Mouse (Mus musculus) CH12.LX (cell line): ENCODE results near the gene Gm20683. TPM values are rescaled to one million over a fixed set of nuclear protein-coding genes. Genes with fewer than 3 reads are reported as not detected.
A peak's percentile ranks its signal among the peaks of the same experiment; 100 is the strongest.

ENCODE experiments used
- DNase-seq: peaks from one replicate; pipeline ENCODE4 v3.0.0-alpha.2; 2013; ENCODE audit errors: extremely low read depth
- H3K27ac ChIP-seq: 2 replicates; pipeline ENCODE4 v1.5.1; 2012; ENCODE audit warnings: low read depth, mild to moderate bottlenecking, control low read depth, moderate library complexity; ENCODE audit not compliant: insufficient read depth
- H3K27me3 ChIP-seq: replicated peaks from 2 replicates; pipeline ENCODE3; 2012; ENCODE audit warnings: inconsistent platforms
- H3K36me3 ChIP-seq, 2 experiments: replicated peaks in 1 of 2; 2 replicates each; pipeline versions ENCODE3 to v1.6.1; 2012; ENCODE audit warnings: inconsistent platforms in 1 of 2, low read length in 1 of 2, mild to moderate bottlenecking in 1 of 2, mixed read lengths in 1 of 2, moderate library complexity in 1 of 2; ENCODE audit not compliant: control insufficient read depth in 1 of 2, insufficient read depth in 1 of 2
- H3K4me1 ChIP-seq, 2 experiments: 2 replicates each; pipeline ENCODE4 v1.6.1; 2012; ENCODE audit warnings: inconsistent platforms in 1 of 2, moderate library complexity in 1 of 2; ENCODE audit not compliant: insufficient read depth in 2 of 2, control insufficient read depth in 1 of 2
- H3K4me2 ChIP-seq: 2 replicates; pipeline ENCODE4 v1.6.1; 2012; ENCODE audit warnings: low read depth, mild to moderate bottlenecking, control low read depth; ENCODE audit not compliant: poor library complexity, insufficient read depth, severe bottlenecking
- H3K4me3 ChIP-seq, 3 experiments: fragments of 150-350 bp in 1 of 3; sonication (generic) in 1 of 3; replicated peaks in 1 of 3; 2 replicates each; pipeline versions ENCODE3 to v1.5.1; 2011 to 2012; ENCODE audit warnings: low read depth in 2 of 3, low read length in 2 of 3, mild to moderate bottlenecking in 2 of 3, moderate library complexity in 2 of 3, control low read depth in 1 of 3, improper control_type of control experiment in 1 of 3, inconsistent platforms in 1 of 3, mixed read lengths in 1 of 3; ENCODE audit not compliant: poor library complexity in 1 of 3
- H3K79me2 ChIP-seq: replicated peaks from 2 replicates; pipeline ENCODE4 v1.6.1; 2012; ENCODE audit warnings: mild to moderate bottlenecking, moderate library complexity; ENCODE audit not compliant: control insufficient read depth, poor library complexity, insufficient read depth, severe bottlenecking; ENCODE audit errors: extremely low read depth
- H3K9ac ChIP-seq: 2 replicates; pipeline ENCODE4 v1.6.1; 2012; ENCODE audit warnings: low read depth, mild to moderate bottlenecking, control low read depth, moderate library complexity; ENCODE audit not compliant: insufficient read depth
- H3K9me3 ChIP-seq: replicated peaks from 2 replicates; pipeline ENCODE3; 2012; ENCODE audit warnings: low read length, inconsistent platforms, mixed read lengths
- CHD1 ChIP-seq: IDR thresholded peaks from 2 replicates; pipeline ENCODE4 v1.6.1; 2012; ENCODE audit warnings: low read depth, low read length, improper control_type of control experiment, inconsistent platforms
- CHD2 ChIP-seq: IDR thresholded peaks from 2 replicates; pipeline ENCODE4 v1.6.1; 2011; ENCODE audit warnings: low read length, improper control_type of control experiment
- EP300 ChIP-seq: IDR thresholded peaks from 2 replicates; pipeline ENCODE4 v1.6.1; 2011; ENCODE audit warnings: low read length, improper control_type of control experiment
- GABPA ChIP-seq: IDR thresholded peaks from 2 replicates; pipeline ENCODE4 v1.6.1; 2012; ENCODE audit warnings: low read depth, low read length, improper control_type of control experiment, inconsistent platforms; ENCODE audit not compliant: insufficient replicate concordance
- HCFC1 ChIP-seq: IDR thresholded peaks from 2 replicates; pipeline ENCODE4 v1.6.1; 2012; ENCODE audit warnings: low read depth, mild to moderate bottlenecking, inconsistent platforms, low read length, improper control_type of control experiment
- JUND ChIP-seq: conservative IDR thresholded peaks from 2 replicates; pipeline ENCODE4 v1.6.1; 2011; ENCODE audit warnings: low read depth, low read length, improper control_type of control experiment
- MAFK ChIP-seq: IDR thresholded peaks from 2 replicates; pipeline ENCODE4 v1.6.1; 2011; ENCODE audit warnings: low read length, improper control_type of control experiment; ENCODE audit not compliant: insufficient replicate concordance
- MXI1 ChIP-seq: IDR thresholded peaks from 2 replicates; pipeline ENCODE4 v1.6.1; 2011; ENCODE audit warnings: mild to moderate bottlenecking, low read depth, low read length, improper control_type of control experiment
- NELFE ChIP-seq: IDR thresholded peaks from 2 replicates; pipeline ENCODE4 v1.6.1; 2011; ENCODE audit warnings: low read depth, low read length, improper control_type of control experiment
- NRF1 ChIP-seq: IDR thresholded peaks from 2 replicates; pipeline ENCODE4 v1.6.1; 2014; ENCODE audit warnings: low read depth, mild to moderate bottlenecking, inconsistent platforms, low read length, improper control_type of control experiment, moderate library complexity
- POLR2A ChIP-seq: IDR thresholded peaks from 2 replicates; pipeline ENCODE4 v1.6.1; 2011; ENCODE audit warnings: low read depth, mild to moderate bottlenecking, improper control_type of control experiment, low read length
- RAD21 ChIP-seq: IDR thresholded peaks from 2 replicates; pipeline ENCODE4 v1.6.1; 2011; ENCODE audit warnings: low read depth, mild to moderate bottlenecking, low read length, improper control_type of control experiment, moderate library complexity
- SIN3A ChIP-seq: IDR thresholded peaks from 2 replicates; pipeline ENCODE4 v1.6.1; 2012; ENCODE audit warnings: low read length, improper control_type of control experiment, inconsistent platforms
- TBP ChIP-seq: conservative IDR thresholded peaks from 2 replicates; pipeline ENCODE4 v1.6.1; 2011; ENCODE audit warnings: low read depth, low read length, improper control_type of control experiment
- USF1 ChIP-seq: IDR thresholded peaks from 2 replicates; pipeline ENCODE4 v1.6.1; 2014; ENCODE audit warnings: low read depth, mild to moderate bottlenecking, inconsistent platforms, low read length, improper control_type of control experiment
- USF2 ChIP-seq: conservative IDR thresholded peaks from 2 replicates; pipeline ENCODE4 v1.6.1; 2011; ENCODE audit warnings: low read depth, low read length, improper control_type of control experiment
- ZKSCAN1 ChIP-seq: IDR thresholded peaks from 2 replicates; pipeline ENCODE4 v1.6.1; 2012; ENCODE audit warnings: low read depth, inconsistent platforms, low read length, improper control_type of control experiment, borderline replicate concordance
- ZMIZ1 ChIP-seq: IDR thresholded peaks from 2 replicates; pipeline ENCODE4 v1.6.1; 2012; ENCODE audit warnings: low read depth, mild to moderate bottlenecking, inconsistent platforms, low read length, improper control_type of control experiment
- ZNF384 ChIP-seq: IDR thresholded peaks from 2 replicates; pipeline ENCODE4 v1.6.1; 2012; ENCODE audit warnings: low read depth, low read length, improper control_type of control experiment, inconsistent platforms
- dilution Hi-C: fragments of 300-500 bp; cut with MboI; formaldehyde crosslinking; loops from 2 replicates; pipeline ENCODE4 v1.14.3; 2020; ENCODE audit warnings: low sequenced_read_pairs; ENCODE audit not compliant: extremely low pct_unique_long_range_greater_than_20kb, extremely low pct_ligation_motif_present
- in situ Hi-C: fragments of 300-500 bp; cut with MboI; formaldehyde crosslinking; loops from 3 replicates; pipeline ENCODE4 v1.14.3; 2019; ENCODE audit warnings: low sequenced_read_pairs, low pct_ligation_motif_present, low pct_unique_long_range_greater_than_20kb, mixed read lengths
- polyA plus RNA-seq: library from polyadenylated mRNA; unstranded; fragments of >175 nt; gene quantifications from 2 replicates; pipeline ENCODE4 v1.2.1, GENCODE M21; 2012; ENCODE audit warnings: low read depth; ENCODE audit not compliant: insufficient read length
- total RNA-seq, 2 experiments: library from RNA; depleted of rRNA; stranded (reverse); fragments of 300-350 nt in 1 of 2; fragments of >200 nt in 1 of 2; gene quantifications; 2 replicates each; pipeline ENCODE4 v1.2.3; 2012 to 2014

Gene Gm20683
- total and polyA plus RNA-seq, 3 experiments, result 1.3 to 4.8 (median 3.8) TPM

DNA sequence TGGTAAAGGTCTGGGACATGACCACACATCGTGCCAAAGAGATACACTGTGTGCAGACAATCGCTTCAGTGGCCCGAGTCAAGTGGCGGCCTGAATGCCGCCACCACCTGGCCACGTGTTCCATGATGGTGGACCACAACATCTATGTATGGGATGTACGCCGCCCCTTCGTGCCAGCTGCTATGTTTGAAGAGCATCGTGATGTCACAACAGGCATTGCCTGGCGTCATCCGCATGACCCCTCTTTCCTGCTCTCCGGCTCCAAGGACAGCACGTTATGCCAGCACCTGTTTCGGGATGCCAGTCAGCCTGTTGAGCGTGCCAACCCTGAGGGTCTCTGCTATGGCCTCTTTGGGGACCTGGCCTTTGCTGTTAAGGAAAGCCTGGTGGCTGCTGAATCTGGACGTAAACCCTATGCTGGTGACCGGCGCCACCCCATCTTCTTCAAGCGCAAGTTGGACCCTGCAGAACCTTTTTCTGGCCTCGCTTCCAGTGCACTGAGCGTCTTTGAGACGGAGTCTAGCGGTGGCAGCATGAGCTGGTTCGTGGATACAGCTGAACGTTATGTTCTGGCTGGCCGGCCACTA, 15.5 kb downstream of the Gm20683 start:
- dilution Hi-C loops, result no loop called here
- DNase-seq, result no peak
- in situ Hi-C loops, result no loop called here

DNA sequence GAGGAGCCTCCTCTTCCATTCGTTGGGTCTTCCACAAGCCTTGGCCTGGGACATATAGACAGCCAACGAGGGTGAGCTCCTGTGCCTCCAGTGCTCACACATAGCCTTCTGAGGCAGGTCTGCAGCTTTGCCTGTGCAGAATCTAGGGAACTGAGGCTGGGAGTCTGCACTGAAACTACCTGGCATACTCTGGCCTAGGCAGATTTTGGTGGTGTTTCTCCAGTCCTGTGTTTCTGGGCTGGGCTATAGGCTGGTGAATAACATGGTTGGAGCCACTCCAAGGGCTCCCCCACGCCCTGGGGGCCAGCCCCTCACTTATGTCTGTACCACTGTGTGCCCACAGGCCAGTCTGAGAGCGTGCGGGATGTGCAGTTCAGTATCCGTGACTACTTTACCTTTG, 16.3 kb downstream of the Gm20683 start:
- H3K9me3 ChIP-seq, result no peaks in the 10 kb centered on the region
- no peak overlapping the region for H3K9ac ChIP-seq
- dilution Hi-C loops, result no loop called here
- peaks cover 21% of the 10 kb centered on the region for H3K27me3 ChIP-seq
- peaks cover 36 to 53% of the 10 kb centered on the region in 2 experiments for H3K36me3 ChIP-seq
- no peak for TF ChIP-seq JUND
- TF ChIP-seq ZNF384, result no peak
- TF ChIP-seq POLR2A, result no peak
- TF ChIP-seq CHD1, result no peak
- no peak for TF ChIP-seq MAFK
- TF ChIP-seq TBP, result no peak
- TF ChIP-seq NRF1, result no peak
- no peak for TF ChIP-seq USF1
- TF ChIP-seq CHD2, result no peak
- TF ChIP-seq HCFC1, result no peak
- no peak for TF ChIP-seq MXI1
- TF ChIP-seq SIN3A, result no peak
- no peak for TF ChIP-seq USF2
- TF ChIP-seq EP300, result no peak
- TF ChIP-seq ZMIZ1, result no peak
- no peak for TF ChIP-seq RAD21
- no peak for TF ChIP-seq GABPA
- TF ChIP-seq ZKSCAN1, result no peak
- TF ChIP-seq, all 38 proteins: peak for 0
- H3K4me2 ChIP-seq, result peak overlapping the region; percentile 85; the same call in 1 of the 2 replicates
- H3K27ac ChIP-seq, result no peak overlapping the region
- in situ Hi-C loops, result no loop called here
- no peaks in the 10 kb centered on the region for H3K79me2 ChIP-seq
- peaks cover 19 to 43% of the 10 kb centered on the region in 2 experiments for H3K4me1 ChIP-seq
- DNase-seq, result no peak
- peak overlapping the region in 1 of 3 experiments; percentile 10 for H3K4me3 ChIP-seq

More for the DNA sequence above, 15.5 kb downstream of the Gm20683 start:
- Histone ChIP-seq H3K4me3 (no peak overlapping the region), H3K27me3 (peaks cover 14% of the 10 kb centered on the region), H3K4me1 (peaks cover 19 to 49% of the 10 kb centered on the region in 2 experiments), H3K9me3 (no peaks in the 10 kb centered on the region), H3K36me3 (peaks cover 43 to 61% of the 10 kb centered on the region in 2 experiments), H3K9ac (no peak overlapping the region), H3K4me2 (no peak overlapping the region), H3K79me2 (peaks cover under 1% of the 10 kb centered on the region; the same call in 1 of the 2 replicates), H3K27ac (no peak overlapping the region)
- TF ChIP-seq POLR2A, result no peak
- no peak for TF ChIP-seq MAFK
- no peak for TF ChIP-seq ZMIZ1
- TF ChIP-seq GABPA, result no peak
- no peak for TF ChIP-seq NELFE
